Mouse (Mus musculus): ENCODE measurements around the gene 2900026A02Rik. TPM values are rescaled to one million over a fixed set of nuclear protein-coding genes. Genes with fewer than 3 reads are reported as not detected.

Gene 2900026A02Rik
- polyA plus RNA-seq, 1 experiment from 2014 or later = 7.2 TPM

DNA sequence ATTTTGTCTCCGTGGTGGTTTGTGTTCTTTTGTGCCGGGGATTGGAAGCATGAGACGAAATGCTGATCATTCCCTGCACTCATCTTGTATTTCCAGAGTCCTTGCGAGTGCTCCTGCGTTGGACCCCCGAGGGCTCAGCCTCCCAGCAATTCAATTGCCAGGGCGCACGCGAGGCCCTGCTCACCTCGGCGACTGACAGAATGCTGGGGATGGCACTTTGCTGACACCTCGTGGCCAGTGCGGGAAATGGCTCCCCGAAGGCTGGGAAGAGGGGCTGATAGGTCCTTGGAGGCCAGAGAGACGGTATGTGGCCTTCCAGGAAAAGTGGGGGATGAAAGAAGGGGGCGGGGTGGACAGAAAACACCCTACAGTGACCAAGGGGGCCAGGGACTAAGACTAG lies 166.7 kb downstream of the 2900026A02Rik start:
- Histone ChIP-seq H3K4me3 (ENCODE audit: low read length) (no peak overlapping the region), H3K27me3 (ENCODE audit: insufficient read depth, low read length) (0 out of 2 replicates have a peak, but pooled peaks cover 3% of the 10 kb centered on the region), H3K9me3 (ENCODE audit: low read length) (no peaks in the 10 kb centered on the region), H3K27ac (ENCODE audit: low read length) (no peak overlapping the region), H3K4me1 (ENCODE audit: insufficient read depth, low read length) (no peaks in the 10 kb centered on the region), H3K36me3 (ENCODE audit: insufficient read depth, low read length) (no peaks in the 10 kb centered on the region), H3K4me2 (replicated peaks; ENCODE audit: low read depth, low read length) (no peak overlapping the region), H3K9ac (replicated peaks; ENCODE audit: low read length) (0 out of 2 replicates have a peak overlapping the region, but pooled peaks have one; percentile 25)
- 5% methylated on average over 16 of the region's 16 CpGs for WGBS
- ATAC-seq (ENCODE audit: low FRiP score, low TSS enrichment) = 0 out of 2 replicates have a peak, but pooled peaks have one; percentile 27

DNA sequence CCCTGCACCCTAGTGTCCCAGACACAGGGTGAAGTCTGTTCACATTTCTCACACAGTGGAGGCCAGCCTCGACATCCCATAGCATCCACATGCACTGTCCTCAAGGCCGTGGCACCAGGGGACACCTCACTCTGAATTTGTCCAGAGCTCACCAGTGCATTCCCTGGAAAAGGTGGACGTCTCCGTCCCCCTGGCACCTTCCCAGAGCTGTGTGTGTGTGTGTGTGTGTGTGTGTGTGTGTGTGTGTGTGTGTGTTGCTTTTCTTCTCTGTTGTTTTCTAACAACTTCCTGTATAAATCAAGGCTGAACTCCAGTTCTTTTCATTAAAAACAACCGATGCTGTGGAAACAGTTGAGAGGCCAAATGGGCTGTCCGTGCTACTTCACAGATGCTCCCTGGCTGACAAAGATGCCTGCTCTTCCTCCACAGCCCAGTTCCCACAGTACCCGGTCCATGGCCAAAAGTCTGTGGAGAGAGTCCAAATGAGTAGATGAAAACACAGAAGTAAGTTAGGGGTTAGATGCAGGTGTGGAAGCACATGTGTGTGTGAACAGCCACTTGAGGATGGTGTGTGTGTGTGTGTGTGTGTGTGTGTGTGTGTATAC lies 170.4 kb downstream of the 2900026A02Rik start:
- ATAC-seq (ENCODE audit: low FRiP score, low TSS enrichment) = no peak
- Histone ChIP-seq H3K36me3 (ENCODE audit: insufficient read depth, low read length) (no peaks in the 10 kb centered on the region), H3K27me3 (ENCODE audit: insufficient read depth, low read length) (0 out of 2 replicates have a peak, but pooled peaks cover 3% of the 10 kb centered on the region), H3K4me3 (ENCODE audit: low read length) (no peak overlapping the region), H3K4me1 (ENCODE audit: insufficient read depth, low read length) (no peaks in the 10 kb centered on the region), H3K27ac (ENCODE audit: low read length) (no peak overlapping the region), H3K4me2 (replicated peaks; ENCODE audit: low read depth, low read length) (no peak overlapping the region), H3K9me3 (ENCODE audit: low read length) (no peaks in the 10 kb centered on the region), H3K9ac (replicated peaks; ENCODE audit: low read length) (no peak overlapping the region)
- WGBS = 41% methylated on average over 7 of the region's 7 CpGs

DNA sequence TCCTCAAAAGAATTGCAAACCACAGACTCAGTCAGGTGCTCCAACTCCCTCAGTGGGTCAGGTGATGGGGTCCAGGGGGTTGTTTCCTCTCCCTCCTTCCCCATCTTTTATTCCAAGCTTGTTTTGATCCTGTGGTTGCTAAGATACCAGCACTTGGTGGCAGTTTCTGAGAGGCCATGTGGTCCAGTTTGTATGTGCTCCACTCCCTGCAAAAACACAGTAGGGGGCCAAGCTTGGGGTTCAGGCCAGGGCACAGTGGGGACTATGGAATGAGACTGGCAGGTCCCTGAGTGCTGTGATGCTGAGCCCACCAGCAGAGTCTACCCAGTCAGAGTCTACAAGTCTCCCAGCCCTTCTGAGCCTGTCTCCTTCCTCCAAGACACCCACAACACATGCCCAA lies 171.2 kb downstream of the 2900026A02Rik start:
- H3K4me2 ChIP-seq (replicated peaks; ENCODE audit: low read depth, low read length) = no peak overlapping the region
- no peak overlapping the region for H3K4me3 ChIP-seq (ENCODE audit: low read length)
- H3K27ac ChIP-seq (ENCODE audit: low read length) = no peak overlapping the region
- H3K9me3 ChIP-seq (ENCODE audit: low read length) = no peaks in the 10 kb centered on the region
- 0 out of 2 replicates have a peak, but pooled peaks cover 1% of the 10 kb centered on the region for H3K27me3 ChIP-seq (ENCODE audit: insufficient read depth, low read length)
- H3K9ac ChIP-seq (replicated peaks; ENCODE audit: low read length) = no peak overlapping the region
- no peaks in the 10 kb centered on the region for H3K4me1 ChIP-seq (ENCODE audit: insufficient read depth, low read length)
- ATAC-seq (ENCODE audit: low FRiP score, low TSS enrichment) = no peak
- H3K36me3 ChIP-seq (ENCODE audit: insufficient read depth, low read length) = no peaks in the 10 kb centered on the region

DNA sequence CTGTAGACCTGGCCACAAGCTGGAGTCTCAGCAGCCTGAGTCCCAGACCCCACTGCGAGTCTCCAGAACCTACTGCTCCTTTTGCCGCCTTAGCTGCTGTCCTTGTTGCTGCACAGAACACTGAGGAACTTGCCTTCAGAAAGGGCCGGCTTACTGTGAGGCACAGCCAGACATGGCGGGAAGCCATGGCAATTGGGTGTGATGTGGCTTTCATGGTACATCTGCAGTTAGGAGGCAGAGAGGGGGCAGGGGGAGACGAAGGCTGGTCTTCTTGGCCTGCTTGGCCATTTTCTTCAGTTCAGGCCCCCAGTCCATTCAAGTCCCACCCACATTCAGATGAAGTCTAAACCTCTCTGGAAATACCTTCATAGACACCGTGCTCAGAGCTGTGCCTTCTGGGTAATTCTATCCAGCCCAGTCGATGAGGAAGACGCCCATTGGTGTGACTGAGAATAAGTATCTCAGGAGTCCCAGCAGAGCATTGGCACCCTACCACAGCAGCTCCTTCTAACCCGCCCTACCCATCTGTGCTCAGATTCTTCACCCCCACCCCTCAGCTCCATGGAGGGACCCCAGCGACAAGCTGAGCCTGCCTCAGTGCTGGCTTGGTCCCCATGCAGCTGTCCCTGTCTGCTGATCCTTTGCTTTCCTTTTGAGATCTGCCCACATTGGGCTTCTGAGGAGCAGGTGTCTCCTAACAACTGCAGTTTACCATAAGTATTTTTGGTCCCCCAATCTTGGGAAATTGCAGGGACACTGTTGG lies 175.3 kb downstream of the 2900026A02Rik start:
- no peaks in the 10 kb centered on the region for H3K9me3 ChIP-seq (ENCODE audit: low read length)
- no peak for ATAC-seq (ENCODE audit: low FRiP score, low TSS enrichment)
- no peak overlapping the region for H3K27ac ChIP-seq (ENCODE audit: low read length)

DNA sequence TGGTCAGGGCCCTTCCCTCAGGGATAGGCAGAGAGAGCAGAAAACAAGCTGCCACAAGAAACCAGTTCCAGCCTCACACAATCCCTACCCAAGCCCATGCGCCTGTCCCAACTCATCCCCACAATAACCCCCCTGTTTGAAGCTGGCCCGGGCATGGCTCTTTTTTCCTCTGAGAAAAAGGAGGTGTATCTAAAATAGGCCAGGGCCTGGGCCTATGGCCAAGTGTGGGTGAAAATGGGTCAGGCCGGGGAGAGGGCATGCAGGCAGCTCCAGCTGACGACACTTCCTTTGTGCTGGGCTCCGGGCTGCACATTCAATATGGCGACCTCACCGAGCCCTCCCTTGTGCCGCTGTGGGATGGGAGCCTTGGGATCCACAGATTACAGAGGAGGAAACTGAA lies 177.5 kb downstream of the 2900026A02Rik start:
- Histone ChIP-seq H3K27ac (ENCODE audit: low read length) (no peak overlapping the region), H3K36me3 (ENCODE audit: insufficient read depth, low read length) (no peaks in the 10 kb centered on the region), H3K4me3 (ENCODE audit: low read length) (no peak overlapping the region), H3K27me3 (ENCODE audit: insufficient read depth, low read length) (no peaks in the 10 kb centered on the region), H3K9me3 (ENCODE audit: low read length) (no peaks in the 10 kb centered on the region), H3K9ac (replicated peaks; ENCODE audit: low read length) (no peak overlapping the region), H3K4me1 (ENCODE audit: insufficient read depth, low read length) (peaks cover 22% of the 10 kb centered on the region), H3K4me2 (replicated peaks; ENCODE audit: low read depth, low read length) (no peak overlapping the region)
- ATAC-seq (ENCODE audit: low FRiP score, low TSS enrichment) = no peak
- 79% methylated on average over 8 of the region's 8 CpGs for WGBS

More for the DNA sequence above, 175.3 kb downstream of the 2900026A02Rik start:
- H3K4me3 ChIP-seq (ENCODE audit: low read length) = no peak overlapping the region
- H3K4me2 ChIP-seq (replicated peaks; ENCODE audit: low read depth, low read length) = no peak overlapping the region
- no peaks in the 10 kb centered on the region for H3K27me3 ChIP-seq (ENCODE audit: insufficient read depth, low read length)
- no peak overlapping the region for H3K9ac ChIP-seq (replicated peaks; ENCODE audit: low read length)
- H3K36me3 ChIP-seq (ENCODE audit: insufficient read depth, low read length) = no peaks in the 10 kb centered on the region
- H3K4me1 ChIP-seq (ENCODE audit: insufficient read depth, low read length) = peaks cover 20% of the 10 kb centered on the region
- 86% methylated on average over 10 of the region's 10 CpGs for WGBS

DNA sequence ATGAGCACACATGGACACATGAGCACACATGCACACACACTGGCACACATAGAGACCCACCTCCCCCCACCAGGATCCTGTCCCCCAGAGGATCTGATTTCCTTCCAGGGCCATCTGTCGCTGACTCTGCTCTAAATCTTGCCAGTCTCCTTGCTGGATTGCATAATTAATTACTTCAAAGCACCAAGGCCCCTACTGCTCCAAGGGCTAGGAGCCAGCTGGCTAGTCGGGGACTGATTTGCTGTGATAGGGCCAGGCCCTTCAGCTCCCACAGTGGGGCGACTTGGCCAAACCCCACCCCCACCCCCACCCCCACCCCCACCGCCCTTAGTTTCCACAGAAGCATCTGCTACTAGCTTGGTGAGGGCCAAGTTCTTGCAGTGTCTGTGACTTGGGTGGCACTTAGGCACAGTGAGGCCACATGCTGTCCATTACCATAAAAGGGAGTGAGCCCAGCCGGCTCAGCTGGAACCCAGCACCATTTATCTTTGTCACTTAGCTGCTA lies 179.4 kb downstream of the 2900026A02Rik start:
- H3K9ac ChIP-seq (replicated peaks; ENCODE audit: low read length) = no peak overlapping the region
- no peaks in the 10 kb centered on the region for H3K27me3 ChIP-seq (ENCODE audit: insufficient read depth, low read length)
- 6% methylated on average over 5 of the region's 5 CpGs for WGBS
- H3K9me3 ChIP-seq (ENCODE audit: low read length) = no peaks in the 10 kb centered on the region
- no peak overlapping the region for H3K4me3 ChIP-seq (ENCODE audit: low read length)
- H3K36me3 ChIP-seq (ENCODE audit: insufficient read depth, low read length) = no peaks in the 10 kb centered on the region
- H3K27ac ChIP-seq (ENCODE audit: low read length) = peak overlapping the region; percentile 47; the same call in 1 of the 2 replicates
- peaks cover 22% of the 10 kb centered on the region for H3K4me1 ChIP-seq (ENCODE audit: insufficient read depth, low read length)
- no peak overlapping the region for H3K4me2 ChIP-seq (replicated peaks; ENCODE audit: low read depth, low read length)
- ATAC-seq (ENCODE audit: low FRiP score, low TSS enrichment) = peak; percentile 91

DNA sequence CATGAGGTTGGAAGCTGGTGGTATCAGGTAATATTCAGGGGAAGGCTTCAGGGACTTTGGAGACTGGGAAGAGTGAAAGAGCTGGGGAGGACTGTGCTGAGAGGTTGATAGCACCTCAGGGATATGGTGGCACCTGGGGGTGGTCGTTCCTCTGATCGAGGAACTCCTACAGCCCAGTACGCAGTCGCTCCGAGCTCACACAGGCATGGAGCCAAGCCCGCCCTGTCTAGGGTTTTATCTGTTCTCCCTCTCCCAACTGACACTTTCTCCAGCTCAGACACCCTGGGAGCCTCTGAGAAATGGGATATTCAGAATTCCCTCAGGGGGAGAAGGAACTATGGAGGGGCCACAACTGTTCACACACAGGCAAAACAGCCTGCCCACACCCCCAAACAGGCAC lies 180.3 kb downstream of the 2900026A02Rik start:
- H3K27ac ChIP-seq (ENCODE audit: low read length) = peak overlapping the region; percentile 47; the same call in 1 of the 2 replicates
- WGBS = 44% methylated on average over 6 of the region's 6 CpGs

DNA sequence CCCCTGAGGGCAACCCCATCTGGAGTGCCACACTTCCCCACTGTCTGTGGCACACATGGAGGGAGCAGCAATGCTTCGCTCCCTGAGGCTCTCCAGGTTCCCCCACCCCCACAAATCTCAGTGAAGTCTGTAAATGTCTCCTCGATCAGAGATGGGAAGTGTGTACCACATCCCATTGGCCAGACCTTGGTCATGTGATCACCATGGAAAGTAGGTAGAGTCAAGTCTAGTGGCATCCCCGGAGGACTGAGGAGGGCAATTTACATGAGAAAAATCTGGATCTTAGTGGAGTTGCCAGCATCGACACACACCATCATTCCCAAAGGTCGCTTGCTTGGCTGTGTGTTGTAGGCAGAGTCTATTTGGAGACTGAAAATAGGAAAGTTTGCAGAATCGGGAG lies 182.4 kb downstream of the 2900026A02Rik start:
- Histone ChIP-seq H3K27ac (ENCODE audit: low read length) (no peak overlapping the region), H3K27me3 (ENCODE audit: insufficient read depth, low read length) (no peaks in the 10 kb centered on the region), H3K4me1 (ENCODE audit: insufficient read depth, low read length) (peaks cover 33% of the 10 kb centered on the region), H3K9ac (replicated peaks; ENCODE audit: low read length) (no peak overlapping the region), H3K4me2 (replicated peaks; ENCODE audit: low read depth, low read length) (no peak overlapping the region), H3K4me3 (ENCODE audit: low read length) (no peak overlapping the region), H3K36me3 (ENCODE audit: insufficient read depth, low read length) (no peaks in the 10 kb centered on the region), H3K9me3 (ENCODE audit: low read length) (no peaks in the 10 kb centered on the region)
- WGBS = 87% methylated on average over 6 of the region's 6 CpGs
- ATAC-seq (ENCODE audit: low FRiP score, low TSS enrichment) = no peak

More for the DNA sequence above, 180.3 kb downstream of the 2900026A02Rik start:
- Histone ChIP-seq H3K4me2 (replicated peaks; ENCODE audit: low read depth, low read length) (no peak overlapping the region), H3K9ac (replicated peaks; ENCODE audit: low read length) (no peak overlapping the region), H3K4me3 (ENCODE audit: low read length) (no peak overlapping the region), H3K27me3 (ENCODE audit: insufficient read depth, low read length) (no peaks in the 10 kb centered on the region), H3K9me3 (ENCODE audit: low read length) (no peaks in the 10 kb centered on the region), H3K4me1 (ENCODE audit: insufficient read depth, low read length) (peaks cover 26% of the 10 kb centered on the region), H3K36me3 (ENCODE audit: insufficient read depth, low read length) (no peaks in the 10 kb centered on the region)
- ATAC-seq (ENCODE audit: low FRiP score, low TSS enrichment) = no peak
